Mouse (Mus musculus) neural tube, embryonic 12.5 days (tissue): Measurements from ENCODE around the gene Gale. TPM values are rescaled to one million over a fixed set of nuclear protein-coding genes. Genes with fewer than 3 reads are reported as not detected.

ENCODE experiments used
- ATAC-seq: fragments of 200-750 bp; cut with Nextera tagmentation; 2 replicates; pipeline ENCODE4 v1.8.0; 2017; ENCODE audit warnings: low read depth, mild to moderate bottlenecking, moderate TSS enrichment, moderate library complexity; ENCODE audit not compliant: low FRiP score
- H3K27ac ChIP-seq: fragments of 300-500 bp; sonication (generic); 2 replicates; pipeline ENCODE4 v1.5.1; 2016
- H3K27me3 ChIP-seq: fragments of 300-500 bp; sonication (generic); replicated peaks from 2 replicates; pipeline ENCODE4 v1.6.1; 2016; ENCODE audit warnings: mild to moderate bottlenecking
- H3K36me3 ChIP-seq: fragments of 300-500 bp; sonication (generic); 2 replicates; pipeline ENCODE4 v1.6.1; 2016; ENCODE audit warnings: mild to moderate bottlenecking
- H3K4me1 ChIP-seq: fragments of 300-500 bp; sonication (generic); 2 replicates; pipeline ENCODE4 v1.6.1; 2016
- H3K4me2 ChIP-seq: fragments of 300-500 bp; sonication (generic); replicated peaks from 2 replicates; pipeline ENCODE4 v1.6.1; 2016; ENCODE audit warnings: mild to moderate bottlenecking
- H3K4me3 ChIP-seq: fragments of 300-500 bp; sonication (generic); 2 replicates; pipeline ENCODE4 v1.5.1; 2016
- H3K9ac ChIP-seq: fragments of 300-500 bp; sonication (generic); 2 replicates; pipeline ENCODE4 v1.6.1; 2016; ENCODE audit warnings: mild to moderate bottlenecking
- H3K9me3 ChIP-seq: fragments of 300-500 bp; sonication (generic); 2 replicates; pipeline ENCODE4 v1.6.1; 2016; ENCODE audit warnings: mild to moderate bottlenecking
- WGBS: fragments of 180-500 bp; shearing (Covaris S2); methylation state at CpG from one replicate; pipeline ENCODE4 v1.1.7; 2016; 5-methylcytosine and 5-hydroxymethylcytosine counted together
- polyA plus RNA-seq: library from polyadenylated mRNA; unstranded; fragments of >200 nt; fragmentation: Nextera tagmentation; extraction: Ambion mirVana; gene quantifications from 2 replicates; pipeline ENCODE4 v1.2.1, GENCODE M21; 2016

Gene Gale
- polyA plus RNA-seq, 1 experiment from 2014 or later, result 38.9 TPM

GRCm38 (mm10) chr4:136004921-136005320 is 41.4 kb downstream of the Gale start:
- no peaks in the 10 kb centered on the region for H3K27me3 ChIP-seq
- H3K4me1 ChIP-seq, result no peaks in the 10 kb centered on the region
- H3K27ac ChIP-seq, result no peak overlapping the region
- no peak for ATAC-seq
- 90% methylated on average over 2 of the region's 2 CpGs for WGBS
- peaks cover 76% of the 10 kb centered on the region for H3K36me3 ChIP-seq
- H3K9me3 ChIP-seq, result no peaks in the 10 kb centered on the region
- H3K4me3 ChIP-seq, result no peak overlapping the region
- H3K9ac ChIP-seq, result no peak overlapping the region
- H3K4me2 ChIP-seq, result no peak overlapping the region

- Histone ChIP-seq H3K4me3 (no peak overlapping the region), H3K27me3 (no peaks in the 10 kb centered on the region), H3K36me3 (peaks cover 90% of the 10 kb centered on the region), H3K9ac (no peak overlapping the region), H3K9me3 (no peaks in the 10 kb centered on the region), H3K4me2 (no peak overlapping the region), H3K4me1 (no peaks in the 10 kb centered on the region), H3K27ac (no peak overlapping the region)
- ATAC-seq, result no peak
- 96% methylated on average over 3 of the region's 3 CpGs for WGBS
These were observed 43.3 kb downstream of the Gale start for GRCm38 (mm10) chr4:136006821-136007220.

GRCm38 (mm10) chr4:136008782-136009447 is 45.4 kb downstream of the Gale start:
- H3K36me3 ChIP-seq, result peaks cover 86% of the 10 kb centered on the region
- ATAC-seq, result no peak
- H3K9ac ChIP-seq, result no peak overlapping the region
- H3K4me3 ChIP-seq, result no peak overlapping the region
- no peak overlapping the region for H3K4me2 ChIP-seq
- no peak overlapping the region for H3K27ac ChIP-seq
- WGBS, result 94% methylated on average over 8 of the region's 8 CpGs
- H3K9me3 ChIP-seq, result no peaks in the 10 kb centered on the region
- no peaks in the 10 kb centered on the region for H3K27me3 ChIP-seq
- H3K4me1 ChIP-seq, result no peaks in the 10 kb centered on the region

GRCm38 (mm10) chr4:136010586-136010985 is 47.1 kb downstream of the Gale start:
- Histone ChIP-seq H3K9me3 (no peaks in the 10 kb centered on the region), H3K27ac (no peak overlapping the region), H3K4me2 (no peak overlapping the region), H3K4me1 (no peaks in the 10 kb centered on the region), H3K4me3 (no peak overlapping the region), H3K27me3 (no peaks in the 10 kb centered on the region), H3K36me3 (peaks cover 70% of the 10 kb centered on the region), H3K9ac (no peak overlapping the region)
- no peak for ATAC-seq
- WGBS, result 96% methylated on average over 4 of the region's 4 CpGs

GRCm38 (mm10) chr4:136016059-136016602 is 52.6 kb downstream of the Gale start:
- Histone ChIP-seq H3K9me3 (no peaks in the 10 kb centered on the region), H3K27me3 (no peaks in the 10 kb centered on the region), H3K4me2 (no peak overlapping the region), H3K36me3 (peaks cover 21% of the 10 kb centered on the region), H3K27ac (no peak overlapping the region), H3K4me1 (peaks cover 15% of the 10 kb centered on the region), H3K9ac (no peak overlapping the region), H3K4me3 (no peak overlapping the region)
- 80% methylated on average over 3 of the region's 3 CpGs for WGBS
- no peak for ATAC-seq

Other genes starting within 250 kb of the Gale start
- not detected in 2 replicates for gene Il22ra1, start 235.6 kb upstream of the Gale start, polyA plus RNA-seq
- gene Myom3, start 204.0 kb upstream of the Gale start, polyA plus RNA-seq, result 1.1 and 1.5 TPM in 2 replicates
- gene Srsf10, start 108.0 kb upstream of the Gale start, polyA plus RNA-seq, result 279 and 303 TPM in 2 replicates
- 145 and 154 TPM in 2 replicates for gene Pnrc2, start 89.9 kb upstream of the Gale start, polyA plus RNA-seq
- 0.32 and 0.34 TPM in 2 replicates for gene Cnr2, start 68.3 kb upstream of the Gale start, polyA plus RNA-seq
- gene Fuca1, start 43.0 kb upstream of the Gale start, polyA plus RNA-seq, result 48.2 and 53.6 TPM in 2 replicates
- 55.9 and 56.6 TPM in 2 replicates for gene Hmgcl, start 17.3 kb upstream of the Gale start, polyA plus RNA-seq
- gene Lypla2, start 8.9 kb downstream of the Gale start, polyA plus RNA-seq, result 189 and 194 TPM in 2 replicates
- gene Pithd1, start 23.5 kb downstream of the Gale start, polyA plus RNA-seq, result 63.2 and 63.3 TPM in 2 replicates
- 32.1 and 35.0 TPM in 2 replicates for gene Eloa, start 58.0 kb downstream of the Gale start, polyA plus RNA-seq
- gene Rpl11, start 89.7 kb downstream of the Gale start, polyA plus RNA-seq, result 293 and 294 TPM in 2 replicates
- gene Id3, start 179.8 kb downstream of the Gale start, polyA plus RNA-seq, result 325 and 330 TPM in 2 replicates
- gene E2f2, start 208.7 kb downstream of the Gale start, polyA plus RNA-seq, result 9.5 and 10.4 TPM in 2 replicates
- 10.4 and 11.4 TPM in 2 replicates for gene Asap3, start 242.6 kb downstream of the Gale start, polyA plus RNA-seq